Mouse (Mus musculus): Measurements from ENCODE around the gene Wnt6.
"Not testable (repeated sequence)": the region's sequence is repeated elsewhere in the genome, so short reads cannot be mapped to it uniquely, and the experiment has no call there.

Gene Wnt6

GRCm38 (mm10) chr1:74806360-74807311 lies 34.9 kb downstream of the Wnt6 start:
- no peak for DNase-seq (ENCODE audit: low read depth)

- no peak for DNase-seq (ENCODE audit: low read depth)
These were observed 35.9 kb downstream of the Wnt6 start for GRCm38 (mm10) chr1:74807551-74808071.

DNA sequence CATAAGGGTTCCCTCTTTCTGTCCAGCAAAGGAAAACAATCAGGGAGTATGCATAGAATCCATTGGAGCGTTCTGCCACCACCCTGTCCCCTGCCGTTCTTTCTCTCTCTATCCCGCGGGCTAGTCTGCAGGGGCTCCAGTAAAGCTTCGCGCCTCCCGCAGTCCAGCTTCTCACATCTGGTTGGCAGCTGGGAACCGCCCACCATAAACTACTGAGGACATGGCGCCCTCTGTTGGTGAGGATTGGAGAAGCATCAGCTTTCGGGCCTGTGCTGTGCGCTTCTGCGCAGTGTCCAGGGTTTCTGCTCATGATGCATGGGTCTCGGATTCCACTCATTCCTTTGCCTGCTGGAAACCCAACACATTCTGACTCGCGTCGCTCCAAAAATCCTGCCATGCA lies 36.4 kb downstream of the Wnt6 start:
- DNase-seq (ENCODE audit: low read depth), result peak; percentile 73

DNA sequence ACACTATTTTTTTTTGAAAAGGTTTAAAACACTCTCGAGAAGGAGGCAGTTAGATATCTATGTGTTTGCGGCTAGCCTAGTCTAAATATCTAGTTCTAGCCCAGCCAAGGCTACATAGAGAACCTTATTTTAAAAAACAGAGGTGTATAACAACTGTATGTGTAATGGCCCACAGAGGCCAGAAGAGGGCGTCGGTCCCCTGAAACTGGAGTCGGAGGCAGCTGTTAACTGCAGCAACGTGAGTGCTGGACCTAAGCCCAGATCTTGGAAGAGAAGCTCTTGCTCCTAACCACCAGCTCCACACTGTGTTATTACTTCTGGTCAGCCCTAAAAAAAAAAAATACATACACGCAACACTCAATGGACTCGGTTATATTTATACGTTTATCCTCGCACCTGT lies 37.3 kb downstream of the Wnt6 start:
- peak; percentile 17 for DNase-seq (ENCODE audit: low read depth)

DNA sequence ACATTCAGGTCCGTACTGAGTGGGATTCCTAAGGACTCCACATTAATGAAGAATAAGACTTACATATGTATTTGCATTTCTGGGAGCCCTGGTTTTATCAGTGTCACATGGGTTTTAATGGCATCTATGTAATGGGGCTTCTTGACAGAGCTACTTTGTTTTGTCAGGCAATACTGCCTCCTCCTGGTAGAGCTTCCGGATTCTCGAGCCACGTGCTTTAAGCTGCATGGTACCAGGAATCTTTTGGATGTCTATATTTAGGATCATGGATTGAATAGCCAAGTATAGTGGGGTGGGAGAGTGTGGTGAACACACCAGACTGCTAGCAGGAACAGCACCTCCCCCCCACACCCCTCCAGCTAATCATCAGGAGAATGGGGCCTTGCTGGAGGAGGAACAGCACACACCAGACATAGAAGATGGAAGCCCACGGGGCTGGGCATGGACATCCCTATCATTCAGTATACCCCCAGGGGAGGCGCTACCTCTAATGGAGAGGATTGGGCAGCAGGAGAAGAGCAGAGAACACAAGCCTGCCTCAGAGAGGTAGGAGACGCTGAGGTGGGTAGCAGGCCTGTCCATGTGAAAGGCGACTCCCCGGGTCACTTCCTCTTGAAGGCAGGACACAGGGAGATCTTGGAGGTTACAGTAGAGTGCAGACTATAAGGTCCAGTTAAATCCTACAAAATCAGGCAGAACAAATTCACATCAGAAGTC lies 43.4 kb downstream of the Wnt6 start:
- peak; percentile 49 for DNase-seq (ENCODE audit: low read depth)

DNA sequence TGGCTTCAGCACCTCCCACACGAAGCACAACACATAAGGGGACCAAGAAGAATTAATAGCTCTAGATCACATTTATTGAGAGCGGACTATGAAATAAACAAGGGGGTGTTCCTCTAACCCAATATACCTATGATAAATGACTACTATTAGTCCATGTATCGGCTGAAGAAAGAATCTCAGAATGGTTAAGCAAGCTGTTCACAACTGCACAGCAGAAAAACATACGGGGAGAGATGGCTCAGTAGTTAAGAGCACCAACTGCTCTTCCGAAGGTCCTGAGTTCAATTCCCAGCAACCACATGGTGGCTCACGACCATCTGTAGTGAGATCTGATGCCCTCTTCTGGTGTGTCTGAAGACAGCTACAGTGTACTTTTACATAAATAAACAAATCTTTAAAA lies 44.3 kb downstream of the Wnt6 start:
- not testable (repeated sequence) for DNase-seq (ENCODE audit: low read depth)

DNA sequence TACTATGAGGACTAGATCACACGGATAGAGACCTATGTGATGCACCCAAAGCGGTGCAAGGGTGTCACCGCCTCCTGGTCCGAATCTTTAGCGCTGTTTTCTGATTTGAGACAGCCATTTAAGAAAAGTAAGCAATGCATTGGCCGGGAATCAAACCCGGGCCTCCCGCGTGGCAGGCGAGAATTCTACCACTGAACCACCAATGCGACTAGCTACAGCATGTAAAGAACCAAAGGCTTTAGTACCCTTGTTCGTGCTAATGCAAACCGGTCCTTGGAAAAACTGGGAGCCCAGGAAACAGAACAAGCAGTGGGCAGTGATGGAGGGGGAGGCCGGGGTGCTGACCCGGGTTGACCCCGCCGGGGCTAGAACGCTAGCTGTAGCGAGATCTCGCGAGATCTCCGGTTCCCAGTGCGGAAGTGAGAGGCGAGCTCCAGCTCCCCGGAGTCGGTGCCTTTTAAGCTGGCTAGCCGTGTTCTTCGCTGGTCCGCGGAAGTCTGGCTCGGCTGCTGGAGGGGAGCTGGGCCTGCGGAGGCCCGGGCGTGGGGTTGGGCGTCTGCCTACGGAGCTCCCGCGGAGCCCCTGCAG lies 45.0 kb downstream of the Wnt6 start:
- peak; percentile 88 for DNase-seq (ENCODE audit: low read depth)

DNA sequence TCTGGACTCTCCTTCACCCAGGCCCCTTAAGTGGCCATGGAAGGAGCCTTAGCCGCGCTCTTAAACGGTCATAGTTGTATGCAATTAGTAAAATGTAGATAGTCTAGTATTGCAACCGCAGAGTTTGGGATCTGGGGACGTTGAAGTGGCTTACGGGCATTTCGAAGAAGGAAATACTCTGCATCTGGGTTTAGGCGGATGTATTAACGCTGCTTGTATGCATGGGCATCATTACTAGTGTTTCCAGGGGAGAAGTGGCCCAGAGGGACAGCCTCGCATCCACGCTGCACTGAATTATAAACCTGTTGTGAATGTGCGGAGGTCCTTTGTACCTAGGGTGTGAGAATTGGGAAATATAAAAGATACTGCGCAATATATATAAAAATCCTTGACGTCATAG lies 45.5 kb downstream of the Wnt6 start:
- no peak for DNase-seq (ENCODE audit: low read depth)

DNA sequence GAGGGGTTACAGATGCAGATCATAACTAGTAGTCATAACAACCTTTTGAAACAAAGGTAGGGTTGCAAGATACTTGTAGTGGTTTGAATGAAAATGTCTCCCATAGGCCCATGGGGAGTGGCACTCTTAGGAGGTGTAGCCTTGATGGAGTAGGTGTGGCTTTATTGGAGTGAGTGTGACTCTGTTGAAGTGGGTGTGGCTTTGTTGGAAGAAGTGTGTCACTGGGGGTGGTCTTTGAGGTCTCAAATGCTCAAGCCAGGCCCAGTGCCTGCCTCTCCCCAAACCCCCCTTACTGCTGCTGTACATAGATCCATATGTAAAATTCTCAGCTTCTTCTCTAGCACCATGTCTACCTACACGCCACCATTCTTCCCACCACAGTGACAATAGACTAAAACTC lies 46.8 kb downstream of the Wnt6 start:
- no peak for DNase-seq (ENCODE audit: low read depth)

- DNase-seq (ENCODE audit: low read depth), result peak; percentile 22
These were observed 51.9 kb downstream of the Wnt6 start for GRCm38 (mm10) chr1:74823598-74823997.

GRCm38 (mm10) chr1:74824518-74825302 lies 53.0 kb downstream of the Wnt6 start:
- DNase-seq (ENCODE audit: low read depth), result no peak

- DNase-seq (ENCODE audit: low read depth), result no peak
These were observed 58.4 kb downstream of the Wnt6 start for GRCm38 (mm10) chr1:74830061-74830460.

DNA sequence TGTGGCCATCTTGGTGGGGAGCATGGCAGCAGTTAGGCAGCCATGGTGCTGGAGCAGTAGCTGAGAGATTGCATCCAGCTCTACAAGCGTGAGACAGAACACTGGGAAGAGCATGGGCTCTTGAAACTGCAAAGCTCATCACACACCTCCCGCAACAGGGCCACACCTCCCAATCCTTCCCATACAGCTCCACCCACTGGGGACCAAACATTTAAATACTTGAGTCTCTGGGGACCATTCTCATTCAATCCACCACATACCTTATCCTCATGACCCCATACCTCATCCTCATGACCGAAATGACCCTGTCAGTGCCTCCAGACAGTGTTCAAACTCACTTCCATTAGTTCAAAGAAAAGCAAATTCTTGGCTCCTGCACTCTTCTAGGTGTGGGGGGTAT lies 61.6 kb downstream of the Wnt6 start:
- no peak for DNase-seq (ENCODE audit: low read depth)
